Mouse (Mus musculus): ENCODE results near the gene Olfr250. TPM values are rescaled to one million over a fixed set of nuclear protein-coding genes. Genes with fewer than 3 reads are reported as not detected.
"Not testable (repeated sequence)": the region's sequence is repeated elsewhere in the genome, so short reads cannot be mapped to it uniquely, and the experiment has no call there.

The Olfr250 gene
- polyA plus RNA-seq (2015; fragmentation: Nextera tagmentation; extraction: Ambion mirVana): not detected in 2 replicates

GRCm38 (mm10) chr9:38366596-38366995, at the start of gene Olfr250:
TSS of gene Olfr250 (plus strand) at chr9:38366896.
- ATAC-seq: no peak
- H3K27ac ChIP-seq (ENCODE audit: low read length): no peak within 1 kb of the TSS
- no peaks in the 10 kb centered on the region for H3K4me1 ChIP-seq (replicated peaks; ENCODE audit: control insufficient read depth, insufficient read depth, low read length)
- no peaks in the 10 kb centered on the region for H3K9me3 ChIP-seq (ENCODE audit: control insufficient read depth, low read length)
- H3K4me3 ChIP-seq (replicated peaks; ENCODE audit: low read length): no peak within 1 kb of the TSS
- H3K4me2 ChIP-seq (ENCODE audit: low read length): no peak within 1 kb of the TSS
- H3K9ac ChIP-seq (replicated peaks; ENCODE audit: low read depth, low read length): no peak within 1 kb of the TSS
- 89% methylated on average over 2 of the region's 2 CpGs for WGBS
- H3K27me3 ChIP-seq (replicated peaks; ENCODE audit: control insufficient read depth, insufficient read depth, low read length): no peaks in the 10 kb centered on the region
- no peaks in the 10 kb centered on the region for H3K36me3 ChIP-seq (ENCODE audit: control insufficient read depth, insufficient read depth)

- Histone ChIP-seq H3K27ac (ENCODE audit: low read length) (no peak within 1 kb of the TSS), H3K9me3 (ENCODE audit: control insufficient read depth, low read length) (no peaks in the 10 kb centered on the region), H3K36me3 (ENCODE audit: control insufficient read depth, insufficient read depth) (no peaks in the 10 kb centered on the region), H3K27me3 (replicated peaks; ENCODE audit: control insufficient read depth, insufficient read depth, low read length) (no peaks in the 10 kb centered on the region), H3K4me2 (ENCODE audit: low read length) (no peak within 1 kb of the TSS), H3K9ac (replicated peaks; ENCODE audit: low read depth, low read length) (no peak within 1 kb of the TSS), H3K4me3 (replicated peaks; ENCODE audit: low read length) (no peak within 1 kb of the TSS), H3K4me1 (replicated peaks; ENCODE audit: control insufficient read depth, insufficient read depth, low read length) (no peaks in the 10 kb centered on the region)
- WGBS: 62% methylated on average over 3 of the region's 3 CpGs
- no peak for ATAC-seq
Measured at GRCm38 (mm10) chr9:38328760-38329159, 37.9 kb upstream of the Olfr250 start, which contains the start of gene Olfr25. TSS of gene Olfr25 (plus strand) at chr9:38329060.

GRCm38 (mm10) chr9:38348111-38348510, 18.6 kb upstream of the Olfr250 start, which contains the start of gene Olfr898:
TSS of gene Olfr898 (plus strand) at chr9:38348411.
- 95% methylated on average over 4 of the region's 4 CpGs for WGBS
- H3K9ac ChIP-seq (replicated peaks; ENCODE audit: low read depth, low read length): no peak within 1 kb of the TSS
- no peaks in the 10 kb centered on the region for H3K4me1 ChIP-seq (replicated peaks; ENCODE audit: control insufficient read depth, insufficient read depth, low read length)
- no peak within 1 kb of the TSS for H3K27ac ChIP-seq (ENCODE audit: low read length)
- no peaks in the 10 kb centered on the region for H3K27me3 ChIP-seq (replicated peaks; ENCODE audit: control insufficient read depth, insufficient read depth, low read length)
- H3K4me2 ChIP-seq (ENCODE audit: low read length): no peak within 1 kb of the TSS
- H3K36me3 ChIP-seq (ENCODE audit: control insufficient read depth, insufficient read depth): no peaks in the 10 kb centered on the region
- no peak within 1 kb of the TSS for H3K4me3 ChIP-seq (replicated peaks; ENCODE audit: low read length)
- H3K9me3 ChIP-seq (ENCODE audit: control insufficient read depth, low read length): no peaks in the 10 kb centered on the region
- ATAC-seq: no peak

- H3K4me1 ChIP-seq (replicated peaks; ENCODE audit: control insufficient read depth, insufficient read depth, low read length): no peaks in the 10 kb centered on the region
- no peak for ATAC-seq
- no peak within 1 kb of the TSS for H3K4me2 ChIP-seq (ENCODE audit: low read length)
- H3K36me3 ChIP-seq (ENCODE audit: control insufficient read depth, insufficient read depth): no peaks in the 10 kb centered on the region
- H3K9ac ChIP-seq (replicated peaks; ENCODE audit: low read depth, low read length): no peak within 1 kb of the TSS
- H3K9me3 ChIP-seq (ENCODE audit: control insufficient read depth, low read length): no peaks in the 10 kb centered on the region
- no peak within 1 kb of the TSS for H3K4me3 ChIP-seq (replicated peaks; ENCODE audit: low read length)
- no peaks in the 10 kb centered on the region for H3K27me3 ChIP-seq (replicated peaks; ENCODE audit: control insufficient read depth, insufficient read depth, low read length)
- H3K27ac ChIP-seq (ENCODE audit: low read length): no peak within 1 kb of the TSS
- 74% methylated on average over 2 of the region's 2 CpGs for WGBS
Measured at GRCm38 (mm10) chr9:38376786-38377185, 10.1 kb downstream of the Olfr250 start, which contains the start of gene Olfr251. TSS of gene Olfr251 (plus strand) at chr9:38377086.

GRCm38 (mm10) chr9:38401398-38401797, 34.7 kb downstream of the Olfr250 start, which contains the start of gene Olfr147:
TSS of gene Olfr147 (plus strand) at chr9:38401698.
- Histone ChIP-seq H3K36me3 (ENCODE audit: control insufficient read depth, insufficient read depth) (no peaks in the 10 kb centered on the region), H3K4me1 (replicated peaks; ENCODE audit: control insufficient read depth, insufficient read depth, low read length) (no peaks in the 10 kb centered on the region), H3K27ac (ENCODE audit: low read length) (no peak within 1 kb of the TSS), H3K27me3 (replicated peaks; ENCODE audit: control insufficient read depth, insufficient read depth, low read length) (no peaks in the 10 kb centered on the region), H3K4me3 (replicated peaks; ENCODE audit: low read length) (no peak within 1 kb of the TSS), H3K9me3 (ENCODE audit: control insufficient read depth, low read length) (no peaks in the 10 kb centered on the region), H3K9ac (replicated peaks; ENCODE audit: low read depth, low read length) (no peak within 1 kb of the TSS), H3K4me2 (ENCODE audit: low read length) (no peak within 1 kb of the TSS)
- no peak for ATAC-seq
- 95% methylated on average over 1 of the region's 1 CpGs for WGBS

GRCm38 (mm10) chr9:38407502-38407901, 40.8 kb downstream of the Olfr250 start:
- not testable (repeated sequence) for H3K27ac ChIP-seq (ENCODE audit: low read length); H3K27me3 ChIP-seq (replicated peaks; ENCODE audit: control insufficient read depth, insufficient read depth, low read length); H3K4me1 ChIP-seq (replicated peaks; ENCODE audit: control insufficient read depth, insufficient read depth, low read length); H3K4me3 ChIP-seq (replicated peaks; ENCODE audit: low read length); H3K4me2 ChIP-seq (ENCODE audit: low read length); ATAC-seq; H3K36me3 ChIP-seq (ENCODE audit: control insufficient read depth, insufficient read depth); H3K9ac ChIP-seq (replicated peaks; ENCODE audit: low read depth, low read length); H3K9me3 ChIP-seq (ENCODE audit: control insufficient read depth, low read length)
- WGBS: 85% methylated on average over 3 of the region's 3 CpGs

- not testable (repeated sequence) for H3K9me3 ChIP-seq (ENCODE audit: control insufficient read depth, low read length); H3K4me1 ChIP-seq (replicated peaks; ENCODE audit: control insufficient read depth, insufficient read depth, low read length); H3K4me3 ChIP-seq (replicated peaks; ENCODE audit: low read length); H3K36me3 ChIP-seq (ENCODE audit: control insufficient read depth, insufficient read depth); H3K27me3 ChIP-seq (replicated peaks; ENCODE audit: control insufficient read depth, insufficient read depth, low read length); H3K9ac ChIP-seq (replicated peaks; ENCODE audit: low read depth, low read length); H3K27ac ChIP-seq (ENCODE audit: low read length); H3K4me2 ChIP-seq (ENCODE audit: low read length); ATAC-seq
- WGBS: 96% methylated on average over 14 of the region's 14 CpGs
Measured at GRCm38 (mm10) chr9:38413502-38413901, 46.8 kb downstream of the Olfr250 start.

Other genes starting within 250 kb of the Olfr250 start
- not detected in 2 replicates for gene Olfr890, start 224.4 kb upstream of the Olfr250 start, polyA plus RNA-seq (2015; fragmentation: Nextera tagmentation; extraction: Ambion mirVana)
- gene Olfr891, start 186.1 kb upstream of the Olfr250 start, polyA plus RNA-seq (2015; fragmentation: Nextera tagmentation; extraction: Ambion mirVana): not detected in 2 replicates
- not detected in 2 replicates for gene Olfr893, start 158.5 kb upstream of the Olfr250 start, polyA plus RNA-seq (2015; fragmentation: Nextera tagmentation; extraction: Ambion mirVana)
- not detected in 2 replicates for gene Olfr894, start 148.8 kb upstream of the Olfr250 start, polyA plus RNA-seq (2015; fragmentation: Nextera tagmentation; extraction: Ambion mirVana)
- gene Olfr143, start 114.1 kb upstream of the Olfr250 start, polyA plus RNA-seq (2015; fragmentation: Nextera tagmentation; extraction: Ambion mirVana): not detected in 2 replicates
- gene Olfr895, start 99.0 kb upstream of the Olfr250 start, polyA plus RNA-seq (2015; fragmentation: Nextera tagmentation; extraction: Ambion mirVana): not detected in 2 replicates
- not detected in 2 replicates for gene Olfr896-ps1, start 75.8 kb upstream of the Olfr250 start, polyA plus RNA-seq (2015; fragmentation: Nextera tagmentation; extraction: Ambion mirVana)
- not detected in 2 replicates for gene Olfr25, start 37.8 kb upstream of the Olfr250 start, polyA plus RNA-seq (2015; fragmentation: Nextera tagmentation; extraction: Ambion mirVana)
- gene Olfr898, start 18.5 kb upstream of the Olfr250 start, polyA plus RNA-seq (2015; fragmentation: Nextera tagmentation; extraction: Ambion mirVana): not detected in 2 replicates
- not detected in 2 replicates for gene Olfr251, start 10.2 kb downstream of the Olfr250 start, polyA plus RNA-seq (2015; fragmentation: Nextera tagmentation; extraction: Ambion mirVana)
- gene Olfr147, start 34.8 kb downstream of the Olfr250 start, polyA plus RNA-seq (2015; fragmentation: Nextera tagmentation; extraction: Ambion mirVana): not detected in 2 replicates
- not detected in 2 replicates for gene Olfr901, start 62.6 kb downstream of the Olfr250 start, polyA plus RNA-seq (2015; fragmentation: Nextera tagmentation; extraction: Ambion mirVana)
- gene Olfr902, start 80.8 kb downstream of the Olfr250 start, polyA plus RNA-seq (2015; fragmentation: Nextera tagmentation; extraction: Ambion mirVana): not detected in 2 replicates
- not detected in 2 replicates for gene Olfr904, start 96.2 kb downstream of the Olfr250 start, polyA plus RNA-seq (2015; fragmentation: Nextera tagmentation; extraction: Ambion mirVana)
- not detected in 2 replicates for gene Olfr905, start 104.2 kb downstream of the Olfr250 start, polyA plus RNA-seq (2015; fragmentation: Nextera tagmentation; extraction: Ambion mirVana)
- not detected in 2 replicates for gene Olfr906, start 120.2 kb downstream of the Olfr250 start, polyA plus RNA-seq (2015; fragmentation: Nextera tagmentation; extraction: Ambion mirVana)
- not detected in 2 replicates for gene Olfr907, start 128.9 kb downstream of the Olfr250 start, polyA plus RNA-seq (2015; fragmentation: Nextera tagmentation; extraction: Ambion mirVana)
- gene Olfr911-ps1, start 154.7 kb downstream of the Olfr250 start, polyA plus RNA-seq (2015; fragmentation: Nextera tagmentation; extraction: Ambion mirVana): not detected in 2 replicates
- not detected in 2 replicates for gene Olfr910, start 171.0 kb downstream of the Olfr250 start, polyA plus RNA-seq (2015; fragmentation: Nextera tagmentation; extraction: Ambion mirVana)
- gene Olfr912, start 213.3 kb downstream of the Olfr250 start, polyA plus RNA-seq (2015; fragmentation: Nextera tagmentation; extraction: Ambion mirVana): not detected in 2 replicates
- not detected in 2 replicates for gene Olfr913, start 225.9 kb downstream of the Olfr250 start, polyA plus RNA-seq (2015; fragmentation: Nextera tagmentation; extraction: Ambion mirVana)
- gene Olfr914, start 238.2 kb downstream of the Olfr250 start, polyA plus RNA-seq (2015; fragmentation: Nextera tagmentation; extraction: Ambion mirVana): not detected in 2 replicates

All from forebrain, embryonic 16.5 days (tissue).